Mouse (Mus musculus) gastrocnemius, postnatal 25 days (tissue): ENCODE data around the gene Gm9195. TPM values are rescaled to one million over a fixed set of nuclear protein-coding genes. Genes with fewer than 3 reads are reported as not detected.

Experiments used
- DNase-seq: peaks from one replicate; pipeline ENCODE4 v3.0.0; 2022
- long read RNA-seq, 2 experiments: library from polyadenylated mRNA; stranded (forward); transcript quantifications; one replicate each; pipeline ENCODE4 v2.0.0; 2021
- total RNA-seq, 2 experiments: library from RNA; stranded (reverse); gene quantifications; 1 replicate in 1 of 2; 2 replicates in 1 of 2; pipeline ENCODE4 v1.2.3; 2021

Gm9195 gene
- total RNA-seq: not detected
- long read RNA-seq, experiment 1: 0 reads
- long read RNA-seq, experiment 2: 0 reads

GRCm38 (mm10) chr14:72491738-72492137 lies at the start of gene Gm9195:
Gm9195 (minus strand) TSS chr14:72491838.
- DNase-seq: no peak

- DNase-seq: no peak
These were observed 44.9 kb upstream of the Gm9195 start for GRCm38 (mm10) chr14:72536392-72537017.

DNA sequence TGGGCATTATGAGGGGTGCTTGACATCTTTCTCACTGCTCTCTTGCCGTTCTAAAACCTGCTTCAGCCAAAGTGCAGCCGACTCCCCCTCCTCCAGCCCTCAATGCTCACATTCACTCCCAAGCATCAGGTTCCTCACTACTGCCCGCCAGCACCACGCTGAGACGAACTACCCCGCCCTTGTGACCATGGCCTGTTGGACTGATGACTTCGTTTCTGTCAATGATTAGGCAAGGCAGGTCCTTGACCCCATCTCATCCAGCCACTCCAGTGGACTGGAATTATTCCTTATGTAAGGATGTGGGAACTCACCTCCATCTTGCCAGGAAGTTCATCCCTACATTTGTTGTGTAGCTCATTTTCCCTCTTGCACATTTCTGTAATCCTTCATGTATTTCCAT lies 42.2 kb upstream of the Gm9195 start:
- no peak for DNase-seq

GRCm38 (mm10) chr14:72532028-72532917 lies 40.6 kb upstream of the Gm9195 start:
- DNase-seq: no peak

GRCm38 (mm10) chr14:72527126-72527525 lies 35.5 kb upstream of the Gm9195 start:
- DNase-seq: no peak

DNA sequence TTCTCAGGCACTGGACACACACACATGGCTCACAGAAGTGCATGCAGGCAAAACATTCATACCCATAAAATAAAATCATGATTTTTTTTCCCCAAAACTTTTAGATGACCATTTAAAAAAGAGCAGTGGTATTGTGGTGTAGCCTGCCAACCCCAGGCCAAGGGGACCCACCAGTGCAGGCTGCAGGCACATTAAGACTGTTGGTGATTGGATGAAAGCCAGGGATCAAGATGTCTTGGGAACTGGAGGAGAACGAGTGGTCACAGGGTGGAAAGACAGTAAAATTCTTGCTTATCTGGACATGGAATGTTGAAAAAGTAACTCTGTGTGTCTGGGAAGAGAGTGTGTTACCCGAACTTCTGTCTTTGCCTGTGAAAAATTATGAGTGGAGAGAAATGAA lies 27.9 kb upstream of the Gm9195 start:
- no peak for DNase-seq

GRCm38 (mm10) chr14:72518786-72519185 lies 27.1 kb upstream of the Gm9195 start:
- no peak for DNase-seq

DNA sequence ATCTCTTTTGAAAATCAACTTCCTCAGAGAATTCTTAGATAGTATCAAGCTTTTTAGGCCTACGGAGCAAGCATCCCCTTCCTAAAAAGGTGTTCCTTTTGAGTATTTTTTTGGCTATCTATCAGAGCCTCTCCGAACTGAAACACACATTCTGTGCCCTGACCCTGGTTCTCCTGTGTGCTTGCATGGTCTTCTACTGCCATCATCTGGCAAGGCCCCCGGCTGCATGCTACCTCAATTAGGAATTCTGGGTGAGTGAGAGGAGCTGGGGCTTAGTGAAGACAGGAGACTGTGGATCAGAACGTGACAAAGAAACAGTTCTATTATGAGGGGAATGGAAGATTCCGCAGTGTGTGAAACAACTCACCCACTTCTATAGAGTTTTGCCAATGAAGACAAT lies 24.7 kb upstream of the Gm9195 start:
- no peak for DNase-seq

- no peak for DNase-seq
These were observed 15.2 kb upstream of the Gm9195 start for GRCm38 (mm10) chr14:72506723-72507420.

DNA sequence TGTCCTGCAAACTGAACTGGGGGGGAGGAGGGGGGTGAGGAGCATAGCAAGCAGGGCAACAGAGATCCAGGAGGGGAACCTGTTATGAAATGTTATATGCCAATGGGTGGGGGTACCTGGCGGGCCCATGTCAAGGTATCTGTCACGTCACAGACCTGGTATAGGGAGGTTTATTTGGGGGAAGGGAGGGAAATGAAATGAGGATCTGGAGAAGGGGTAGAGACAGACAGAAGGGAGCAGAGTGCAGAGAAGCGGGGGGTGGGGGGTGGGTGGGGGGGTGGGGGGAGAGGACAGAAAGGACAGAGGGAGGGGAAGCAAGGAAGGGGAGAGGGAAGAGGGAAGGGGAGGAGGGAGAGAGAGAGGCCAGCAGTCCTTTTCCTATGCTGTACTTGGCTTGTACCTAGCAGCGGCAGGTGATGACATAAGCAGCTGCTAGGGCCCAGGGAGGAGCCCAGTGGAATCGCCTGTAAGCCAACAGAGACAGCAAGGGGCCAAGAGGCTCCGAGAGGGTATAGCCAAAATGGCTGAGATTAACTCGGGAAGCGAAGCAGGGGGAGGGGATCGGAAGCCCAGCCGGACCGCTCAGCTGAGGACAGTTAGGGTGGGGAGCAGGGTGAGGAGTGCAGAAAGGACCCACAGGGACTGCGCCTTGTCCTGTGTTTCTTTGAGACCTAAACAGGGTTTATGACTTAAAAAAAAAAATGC lies 14.5 kb upstream of the Gm9195 start:
- DNase-seq: no peak

- no peak for DNase-seq
These were observed 13.3 kb upstream of the Gm9195 start for GRCm38 (mm10) chr14:72504985-72505384.

- DNase-seq: no peak
These were observed 11.6 kb upstream of the Gm9195 start for GRCm38 (mm10) chr14:72503241-72503640.

DNA sequence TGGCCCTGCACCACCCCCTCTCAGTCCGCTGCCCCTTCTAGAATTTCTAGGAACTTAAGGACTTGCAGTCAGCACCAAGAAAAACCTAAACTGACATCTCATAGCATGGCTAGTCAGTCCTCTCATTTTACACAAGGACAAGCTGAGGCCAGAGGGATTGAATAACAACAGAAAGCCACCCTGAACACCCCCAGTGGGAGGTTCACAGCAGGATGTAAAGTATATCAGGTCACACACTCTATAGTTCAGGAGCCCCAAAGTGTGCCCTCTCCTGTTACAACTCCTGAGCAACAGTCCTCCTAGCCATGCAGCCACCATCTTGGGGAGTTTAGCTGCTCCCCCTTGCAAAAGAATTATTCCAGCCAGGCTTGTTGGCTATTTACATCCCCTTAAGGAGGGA lies 2.1 kb upstream of the Gm9195 start:
- no peak for DNase-seq

GRCm38 (mm10) chr14:72490367-72490766 lies 1.3 kb downstream of the Gm9195 start:
- no peak for DNase-seq

- DNase-seq: no peak
These were observed 17.1 kb downstream of the Gm9195 start for GRCm38 (mm10) chr14:72474501-72474900.

- DNase-seq: no peak
These were observed 23.2 kb downstream of the Gm9195 start for GRCm38 (mm10) chr14:72468429-72468828.

GRCm38 (mm10) chr14:72466384-72466783 lies 25.3 kb downstream of the Gm9195 start:
- DNase-seq: no peak

- no peak for DNase-seq
These were observed 30.0 kb downstream of the Gm9195 start for GRCm38 (mm10) chr14:72461591-72461990.

GRCm38 (mm10) chr14:72460291-72460690 lies 31.3 kb downstream of the Gm9195 start:
- DNase-seq: no peak

DNA sequence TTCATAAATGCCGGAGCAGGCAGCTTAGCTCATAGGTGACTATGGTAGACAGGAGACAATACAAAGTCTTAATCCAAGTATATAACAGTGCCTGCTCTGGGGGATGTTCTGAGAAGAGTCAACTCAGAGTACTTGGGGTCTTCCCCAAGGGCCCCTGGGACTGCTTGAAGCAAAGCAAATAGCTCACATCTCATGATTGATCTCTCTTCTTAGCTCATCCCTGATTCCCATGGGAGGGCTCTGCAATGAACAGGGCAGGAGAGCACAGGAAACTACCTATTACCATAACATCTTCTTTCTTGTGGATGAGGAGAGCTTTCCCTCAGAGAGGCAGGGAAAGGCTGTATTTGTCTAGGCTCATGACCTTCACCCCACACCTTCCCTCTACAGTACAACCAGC lies 32.7 kb downstream of the Gm9195 start:
- DNase-seq: no peak

GRCm38 (mm10) chr14:72447141-72448091 lies 44.2 kb downstream of the Gm9195 start:
- no peak for DNase-seq
